Mouse (Mus musculus): ENCODE measurements around the gene Fam71a. TPM values are rescaled to one million over a fixed set of nuclear protein-coding genes. Genes with fewer than 3 reads are reported as not detected.

Gene Fam71a
- polyA plus RNA-seq, 1 experiment from 2014 or later, result not detected

DNA sequence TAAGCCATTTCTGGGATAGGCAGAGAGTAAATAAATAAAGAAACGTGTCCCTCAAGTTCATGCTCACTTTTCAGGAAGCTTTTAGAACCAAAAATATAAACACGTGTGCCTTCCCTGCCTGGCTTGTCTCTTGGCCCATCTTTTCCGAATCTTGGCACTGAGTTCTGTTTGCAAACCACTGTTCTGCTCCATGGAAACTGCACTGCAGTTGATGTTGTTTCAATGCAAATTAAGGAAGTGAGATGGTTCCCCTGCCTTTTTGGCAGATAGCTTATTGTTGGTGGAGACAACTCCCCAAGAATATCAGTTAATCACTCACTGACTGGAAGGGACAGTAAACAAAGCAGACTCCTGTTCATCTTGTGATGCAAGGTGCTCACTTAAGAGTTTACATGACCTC lies 41.9 kb downstream of the Fam71a start:
- no peak for ATAC-seq (ENCODE audit: insufficient read depth)
- 34% methylated on average over 3 of the region's 3 CpGs for WGBS (ENCODE audit: insufficient replicate concordance)
- Histone ChIP-seq H3K4me2 (no peak overlapping the region), H3K9me3 (replicated peaks) (no peaks in the 10 kb centered on the region), H3K27me3 (peaks cover 23% of the 10 kb centered on the region), H3K36me3 (replicated peaks) (no peaks in the 10 kb centered on the region), H3K27ac (replicated peaks) (no peak overlapping the region), H3K4me1 (replicated peaks) (peaks cover 13% of the 10 kb centered on the region; the same call in 1 of the 2 replicates), H3K9ac (no peak overlapping the region), H3K4me3 (replicated peaks) (no peak overlapping the region)

DNA sequence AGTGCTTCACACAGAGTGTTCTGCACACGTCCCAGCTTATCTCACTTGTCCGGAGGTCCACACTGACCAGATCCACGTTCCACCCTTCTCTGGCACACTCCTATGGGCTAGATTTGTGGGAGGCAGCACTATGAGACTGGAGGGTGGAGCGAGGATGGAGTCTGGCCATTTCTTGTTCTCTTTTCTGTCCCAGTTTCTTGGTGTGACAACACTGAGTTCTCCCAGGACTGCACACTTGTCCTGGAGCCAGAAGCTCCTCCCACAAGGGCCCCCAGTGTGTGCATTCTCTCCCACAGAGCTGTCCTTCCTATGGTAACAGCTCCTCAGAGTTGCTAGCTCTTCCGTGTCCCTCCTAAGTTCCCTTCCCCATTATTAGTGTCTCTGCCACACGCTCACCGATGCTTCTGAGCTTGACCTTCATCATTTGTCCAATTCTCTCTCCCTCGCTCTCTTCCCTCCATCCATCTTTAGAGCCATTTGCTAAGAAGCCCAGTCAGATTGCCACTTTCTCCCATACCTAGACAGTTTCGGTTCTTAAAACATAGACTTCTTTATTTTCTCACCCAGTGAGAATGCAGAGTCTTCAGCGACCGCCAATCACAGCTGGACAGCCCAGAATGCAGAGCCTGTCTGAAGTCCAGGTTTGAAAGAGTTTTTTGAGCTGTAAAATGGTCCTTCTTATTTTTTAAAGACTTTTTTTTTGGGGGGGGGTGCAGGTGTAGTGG lies 48.9 kb downstream of the Fam71a start:
- H3K4me2 ChIP-seq, result no peak overlapping the region
- H3K9ac ChIP-seq, result no peak overlapping the region
- no peak overlapping the region for H3K4me3 ChIP-seq (replicated peaks)
- H3K27ac ChIP-seq (replicated peaks), result 0 out of 2 replicates have a peak overlapping the region, but pooled peaks have one; percentile 9
- peaks cover 13% of the 10 kb centered on the region; the same call in 1 of the 2 replicates for H3K4me1 ChIP-seq (replicated peaks)
- H3K27me3 ChIP-seq, result no peaks in the 10 kb centered on the region
- H3K36me3 ChIP-seq (replicated peaks), result no peaks in the 10 kb centered on the region
- WGBS (ENCODE audit: insufficient replicate concordance), result 59% methylated on average over 11 of the region's 11 CpGs
- ATAC-seq (ENCODE audit: insufficient read depth), result peak; percentile 9; the same call in 1 of the 2 replicates
- no peaks in the 10 kb centered on the region for H3K9me3 ChIP-seq (replicated peaks)

DNA sequence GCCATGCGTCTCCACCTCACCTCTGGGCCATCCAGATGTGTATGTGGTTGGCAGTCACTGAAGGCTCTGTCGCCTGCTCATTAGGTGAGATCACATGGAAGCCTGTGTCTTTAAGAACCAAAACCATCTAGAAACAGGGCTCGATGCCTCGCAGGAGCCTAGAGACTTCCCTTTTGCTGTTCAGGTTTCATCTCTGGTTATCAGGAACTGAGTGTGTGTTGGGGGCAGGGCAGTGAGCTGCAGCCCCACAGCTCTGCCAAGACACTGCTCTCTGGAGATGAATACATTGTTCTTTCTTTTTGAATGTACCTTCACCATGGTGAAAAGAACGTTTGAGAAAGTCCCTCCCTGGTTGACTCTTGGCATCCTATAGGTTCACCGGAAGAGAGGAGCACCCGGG lies 49.7 kb downstream of the Fam71a start:
- 35% methylated on average over 7 of the region's 7 CpGs for WGBS (ENCODE audit: insufficient replicate concordance)
- 0 out of 2 replicates have a peak overlapping the region, but pooled peaks have one; percentile 9 for H3K27ac ChIP-seq (replicated peaks)

More for the DNA sequence above, 49.7 kb downstream of the Fam71a start:
- no peak overlapping the region for H3K4me2 ChIP-seq
- H3K27me3 ChIP-seq, result no peaks in the 10 kb centered on the region
- no peak overlapping the region for H3K4me3 ChIP-seq (replicated peaks)
- ATAC-seq (ENCODE audit: insufficient read depth), result no peak
- peaks cover 15% of the 10 kb centered on the region; the same call in 1 of the 2 replicates for H3K4me1 ChIP-seq (replicated peaks)
- H3K9ac ChIP-seq, result no peak overlapping the region
- H3K9me3 ChIP-seq (replicated peaks), result no peaks in the 10 kb centered on the region
- H3K36me3 ChIP-seq (replicated peaks), result no peaks in the 10 kb centered on the region

Other genes starting within 250 kb of the Fam71a start
- gene Angel2, start 239.7 kb downstream of the Fam71a start, polyA plus RNA-seq (2015; fragmentation: Nextera tagmentation; extraction: Ambion mirVana), result 11.3 and 13.4 TPM in 2 replicates
- 0.88 and 1.2 TPM in 2 replicates for gene Vash2, start 185.5 kb downstream of the Fam71a start, polyA plus RNA-seq (2015; fragmentation: Nextera tagmentation; extraction: Ambion mirVana)
- 2.5 and 3.4 TPM in 2 replicates for gene Flvcr1, start 138.7 kb downstream of the Fam71a start, polyA plus RNA-seq (2015; fragmentation: Nextera tagmentation; extraction: Ambion mirVana)
- not detected in 2 replicates for gene Spata45, start 128.2 kb downstream of the Fam71a start, polyA plus RNA-seq (2015; fragmentation: Nextera tagmentation; extraction: Ambion mirVana)
- gene Tatdn3, start 101.9 kb downstream of the Fam71a start, polyA plus RNA-seq (2015; fragmentation: Nextera tagmentation; extraction: Ambion mirVana), result 5.6 and 6.7 TPM in 2 replicates
- 14.3 and 14.6 TPM in 2 replicates for gene Nsl1, start 101.8 kb downstream of the Fam71a start, polyA plus RNA-seq (2015; fragmentation: Nextera tagmentation; extraction: Ambion mirVana)
- 1.9 and 2.0 TPM in 2 replicates for gene Batf3, start 67.0 kb downstream of the Fam71a start, polyA plus RNA-seq (2015; fragmentation: Nextera tagmentation; extraction: Ambion mirVana)
- gene Atf3, start 53.2 kb upstream of the Fam71a start, polyA plus RNA-seq (2015; fragmentation: Nextera tagmentation; extraction: Ambion mirVana), result 1.4 and 2.2 TPM in 2 replicates
- 25.5 and 28.4 TPM in 2 replicates for gene Nenf, start 153.4 kb upstream of the Fam71a start, polyA plus RNA-seq (2015; fragmentation: Nextera tagmentation; extraction: Ambion mirVana)
- gene Tmem206, start 161.1 kb upstream of the Fam71a start, polyA plus RNA-seq (2015; fragmentation: Nextera tagmentation; extraction: Ambion mirVana), result 6.8 and 6.9 TPM in 2 replicates
- gene Ppp2r5a, start 238.5 kb upstream of the Fam71a start, polyA plus RNA-seq (2015; fragmentation: Nextera tagmentation; extraction: Ambion mirVana), result 18.4 and 23.3 TPM in 2 replicates